Mouse (Mus musculus) kidney, embryonic 14.5 days (tissue): ENCODE measurements around the gene Asphd1. TPM values are rescaled to one million over a fixed set of nuclear protein-coding genes. Genes with fewer than 3 reads are reported as not detected.

Source experiments
- ATAC-seq: fragments of 200-750 bp; cut with Nextera tagmentation; 2 replicates; pipeline ENCODE4 v1.8.0; 2017; ENCODE audit warnings: moderate number of reproducible peaks, mild to moderate bottlenecking, moderate TSS enrichment, moderate library complexity; ENCODE audit not compliant: low FRiP score, low TSS enrichment
- H3K27ac ChIP-seq: fragments of 300-500 bp; sonication (generic); 2 replicates; pipeline ENCODE4 v1.5.1; 2014; ENCODE audit warnings: low read depth, mild to moderate bottlenecking, low read length, moderate library complexity, mixed read lengths
- H3K27me3 ChIP-seq: fragments of 300-500 bp; sonication (generic); 2 replicates; pipeline ENCODE4 v1.6.1; 2014; ENCODE audit warnings: mild to moderate bottlenecking, low read length; ENCODE audit not compliant: control insufficient read depth, insufficient read depth
- H3K36me3 ChIP-seq: fragments of 300-500 bp; sonication (generic); 2 replicates; pipeline ENCODE4 v1.6.1; 2014; ENCODE audit warnings: low read length, mixed read lengths; ENCODE audit not compliant: control insufficient read depth, insufficient read depth
- H3K4me1 ChIP-seq: fragments of 300-500 bp; sonication (generic); 2 replicates; pipeline ENCODE4 v1.6.1; 2014; ENCODE audit warnings: low read length, mixed read lengths; ENCODE audit not compliant: control insufficient read depth, insufficient read depth
- H3K4me2 ChIP-seq: fragments of 300-500 bp; sonication (generic); replicated peaks from 2 replicates; pipeline ENCODE4 v1.6.1; 2014; ENCODE audit warnings: low read depth, mild to moderate bottlenecking, low read length
- H3K4me3 ChIP-seq: fragments of 300-500 bp; sonication (generic); 2 replicates; pipeline ENCODE4 v1.5.1; 2014; ENCODE audit warnings: mild to moderate bottlenecking, low read length
- H3K9ac ChIP-seq: fragments of 300-500 bp; sonication (generic); 2 replicates; pipeline ENCODE4 v1.6.1; 2014; ENCODE audit warnings: low read depth, mild to moderate bottlenecking, low read length, moderate library complexity
- H3K9me3 ChIP-seq: fragments of 300-500 bp; sonication (generic); 2 replicates; pipeline ENCODE4 v1.6.1; 2016; ENCODE audit warnings: low read length; ENCODE audit not compliant: control insufficient read depth
- WGBS: fragments of 180-500 bp; shearing (Covaris S2); extraction: QIAGEN DNeasy Blood & Tissue Kit; methylation state at CpG from one replicate; pipeline ENCODE4 v1.1.7; 2014; 5-methylcytosine and 5-hydroxymethylcytosine counted together
- polyA plus RNA-seq: library from polyadenylated mRNA; unstranded; fragments of >200 nt; fragmentation: Nextera tagmentation; extraction: Ambion mirVana; gene quantifications from 2 replicates; pipeline ENCODE4 v1.2.1, GENCODE M21; 2014

The Asphd1 gene
- polyA plus RNA-seq, 1 experiment from 2014 or later = 0.34 TPM

GRCm38 (mm10) chr7:126976878-126977459, 27.6 kb upstream of the Asphd1 start:
- Histone ChIP-seq H3K36me3 (peaks cover 30% of the 10 kb centered on the region), H3K27ac (peak overlapping the region; percentile 97; the same call in 1 of the 2 replicates), H3K9me3 (no peaks in the 10 kb centered on the region), H3K4me3 (peak overlapping the region; percentile 100), H3K4me2 (peak overlapping the region; percentile 58), H3K4me1 (peaks cover 4% of the 10 kb centered on the region; the same call in 1 of the 2 replicates), H3K27me3 (no peaks in the 10 kb centered on the region), H3K9ac (peak overlapping the region; percentile 99)
- WGBS = 26% methylated on average over 14 of the region's 14 CpGs
- ATAC-seq = no peak

- H3K4me2 ChIP-seq = peak within 1 kb of the TSS; percentile 58
- H3K9ac ChIP-seq = peak within 1 kb of the TSS; percentile 99
- H3K27ac ChIP-seq = peak within 1 kb of the TSS; percentile 97
- peak; percentile 96 for ATAC-seq
- peaks cover 30% of the 10 kb centered on the region for H3K36me3 ChIP-seq
- under 1% methylated on average over 55 of the region's 55 CpGs for WGBS
- peaks cover 4% of the 10 kb centered on the region; the same call in 1 of the 2 replicates for H3K4me1 ChIP-seq
- no peaks in the 10 kb centered on the region for H3K9me3 ChIP-seq
- H3K4me3 ChIP-seq = peak within 1 kb of the TSS; percentile 100
- H3K27me3 ChIP-seq = no peaks in the 10 kb centered on the region
Measured at GRCm38 (mm10) chr7:126975950-126976866, 26.8 kb upstream of the Asphd1 start, which contains the start of gene Cdiptos. TSS of gene Cdiptos (minus strand) at chr7:126976098.

- ATAC-seq = no peak
- H3K27ac ChIP-seq = peak within 1 kb of the TSS; percentile 97
- peak within 1 kb of the TSS; percentile 58 for H3K4me2 ChIP-seq
- H3K27me3 ChIP-seq = no peaks in the 10 kb centered on the region
- H3K36me3 ChIP-seq = peaks cover 28% of the 10 kb centered on the region
- H3K4me3 ChIP-seq = peak within 1 kb of the TSS; percentile 100
- no peaks in the 10 kb centered on the region for H3K9me3 ChIP-seq
- H3K9ac ChIP-seq = peak within 1 kb of the TSS; percentile 99
- 0% methylated on average over 1 of the region's 1 CpGs for WGBS
- H3K4me1 ChIP-seq = peaks cover 4% of the 10 kb centered on the region; the same call in 1 of the 2 replicates
Measured at GRCm38 (mm10) chr7:126975893-126975949, 26.3 kb upstream of the Asphd1 start, which contains the start of gene Cdipt. TSS of gene Cdipt (plus strand) at chr7:126975914.

- Histone ChIP-seq H3K9ac (peak overlapping the region; percentile 42), H3K27ac (peak overlapping the region; percentile 97), H3K4me3 (peak overlapping the region; percentile 100), H3K36me3 (peaks cover 27% of the 10 kb centered on the region), H3K27me3 (no peaks in the 10 kb centered on the region), H3K9me3 (no peaks in the 10 kb centered on the region), H3K4me2 (peak overlapping the region; percentile 58), H3K4me1 (peaks cover 4% of the 10 kb centered on the region; the same call in 1 of the 2 replicates)
- ATAC-seq = peak; percentile 30; the same call in 1 of the 2 replicates
- 14% methylated on average over 8 of the region's 8 CpGs for WGBS
Measured at GRCm38 (mm10) chr7:126975493-126975892, 26.1 kb upstream of the Asphd1 start.

- ATAC-seq = no peak
- 64% methylated on average over 6 of the region's 6 CpGs for WGBS
- Histone ChIP-seq H3K4me3 (no peak overlapping the region), H3K27ac (no peak overlapping the region), H3K27me3 (peaks cover 19% of the 10 kb centered on the region), H3K4me2 (no peak overlapping the region), H3K9ac (no peak overlapping the region), H3K4me1 (no peaks in the 10 kb centered on the region), H3K36me3 (no peaks in the 10 kb centered on the region), H3K9me3 (no peaks in the 10 kb centered on the region)
Measured at GRCm38 (mm10) chr7:126967361-126967760, 18.0 kb upstream of the Asphd1 start.

GRCm38 (mm10) chr7:126965568-126965967, 16.2 kb upstream of the Asphd1 start:
- no peaks in the 10 kb centered on the region for H3K4me1 ChIP-seq
- peaks cover 20% of the 10 kb centered on the region for H3K27me3 ChIP-seq
- H3K9me3 ChIP-seq = no peaks in the 10 kb centered on the region
- no peak for ATAC-seq
- no peak overlapping the region for H3K27ac ChIP-seq
- no peak overlapping the region for H3K9ac ChIP-seq
- H3K36me3 ChIP-seq = no peaks in the 10 kb centered on the region
- H3K4me3 ChIP-seq = no peak overlapping the region
- 70% methylated on average over 3 of the region's 3 CpGs for WGBS
- no peak overlapping the region for H3K4me2 ChIP-seq

GRCm38 (mm10) chr7:126963548-126964286, 14.3 kb upstream of the Asphd1 start:
- H3K27me3 ChIP-seq = peaks cover 20% of the 10 kb centered on the region
- 26% methylated on average over 19 of the region's 19 CpGs for WGBS
- H3K4me3 ChIP-seq = no peak overlapping the region
- no peaks in the 10 kb centered on the region for H3K36me3 ChIP-seq
- peak overlapping the region; percentile 4; the same call in 1 of the 2 replicates for H3K4me2 ChIP-seq
- no peak overlapping the region for H3K9ac ChIP-seq
- peak; percentile 35; the same call in 1 of the 2 replicates for ATAC-seq
- H3K27ac ChIP-seq = no peak overlapping the region
- no peaks in the 10 kb centered on the region for H3K9me3 ChIP-seq
- no peaks in the 10 kb centered on the region for H3K4me1 ChIP-seq

GRCm38 (mm10) chr7:126961965-126962364, 12.6 kb upstream of the Asphd1 start:
- WGBS = 87% methylated on average over 4 of the region's 4 CpGs
- no peak overlapping the region for H3K27ac ChIP-seq
- H3K36me3 ChIP-seq = no peaks in the 10 kb centered on the region
- H3K4me1 ChIP-seq = no peaks in the 10 kb centered on the region
- ATAC-seq = no peak
- H3K9ac ChIP-seq = no peak overlapping the region
- no peaks in the 10 kb centered on the region for H3K9me3 ChIP-seq
- no peak overlapping the region for H3K4me3 ChIP-seq
- H3K27me3 ChIP-seq = peaks cover 20% of the 10 kb centered on the region
- no peak overlapping the region for H3K4me2 ChIP-seq
